Mouse (Mus musculus): ENCODE measurements around the gene Bach2. TPM values are rescaled to one million over a fixed set of nuclear protein-coding genes. Genes with fewer than 3 reads are reported as not detected.
A peak's percentile ranks its signal among the peaks of the same experiment; 100 is the strongest.

The Bach2 gene
- total RNA-seq, 2 experiments from 2014 or later: 0.99 to 3.6 TPM

DNA sequence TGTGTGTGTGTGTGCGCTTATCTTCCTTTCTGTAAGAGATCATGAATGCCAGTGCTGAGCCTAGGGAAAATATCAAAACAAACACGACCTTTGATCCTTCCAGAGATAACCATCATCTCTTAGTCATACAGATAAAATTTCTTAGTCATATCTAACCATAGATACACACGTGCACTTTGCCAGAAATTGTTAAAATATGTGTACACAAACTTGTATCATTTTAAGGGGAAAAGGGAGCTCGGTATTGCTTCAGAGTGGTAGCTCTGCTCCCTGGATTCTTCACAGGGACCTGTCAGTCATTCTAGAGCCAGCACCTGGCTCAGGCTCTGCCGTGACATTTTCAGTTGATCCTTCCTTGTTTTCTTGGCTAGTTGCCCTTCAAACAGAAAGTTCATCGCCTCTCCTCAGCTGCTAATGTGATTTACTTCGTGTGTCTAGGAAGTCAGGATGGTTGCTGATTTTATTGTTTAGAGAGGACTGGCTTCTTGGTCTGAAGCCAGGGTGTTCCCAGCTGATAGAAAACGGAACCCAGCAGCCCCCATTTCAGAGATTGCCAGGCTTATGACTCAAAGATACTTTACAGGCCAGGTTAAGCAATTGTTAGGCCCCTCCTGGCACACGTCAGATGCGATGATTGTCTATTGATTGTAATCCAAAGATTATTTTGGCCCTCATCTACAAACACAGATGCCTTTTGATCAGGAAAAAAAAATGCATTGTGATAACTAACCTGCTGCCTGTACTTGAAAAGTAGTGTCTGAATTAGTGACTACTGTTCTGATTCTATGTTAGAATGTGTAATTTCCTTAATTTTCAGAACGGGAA is 49.6 kb downstream of the Bach2 start:
- peak; percentile 44 for ATAC-seq (ENCODE audit: poor library complexity, severe bottlenecking)

DNA sequence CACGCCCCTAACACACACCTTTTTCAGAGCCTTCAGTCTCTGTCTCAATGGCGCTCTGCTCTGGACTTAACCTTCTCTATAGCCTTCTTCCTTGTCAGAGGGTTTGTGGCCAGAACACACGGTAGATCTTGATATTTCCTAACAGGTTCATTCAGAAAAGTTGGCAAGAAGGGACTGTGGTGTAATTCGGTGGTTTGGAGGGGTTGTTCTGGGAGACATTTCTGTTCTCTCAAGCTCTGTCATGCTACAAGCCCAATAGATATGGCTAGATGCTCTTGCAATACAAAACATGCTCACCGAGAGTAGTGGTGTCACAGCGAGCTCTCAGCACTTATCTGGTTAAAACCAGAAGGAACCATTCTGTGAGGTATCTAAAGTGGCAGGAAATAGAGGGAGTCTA is 51.2 kb downstream of the Bach2 start:
- ATAC-seq (ENCODE audit: poor library complexity, severe bottlenecking): peak; percentile 56

DNA sequence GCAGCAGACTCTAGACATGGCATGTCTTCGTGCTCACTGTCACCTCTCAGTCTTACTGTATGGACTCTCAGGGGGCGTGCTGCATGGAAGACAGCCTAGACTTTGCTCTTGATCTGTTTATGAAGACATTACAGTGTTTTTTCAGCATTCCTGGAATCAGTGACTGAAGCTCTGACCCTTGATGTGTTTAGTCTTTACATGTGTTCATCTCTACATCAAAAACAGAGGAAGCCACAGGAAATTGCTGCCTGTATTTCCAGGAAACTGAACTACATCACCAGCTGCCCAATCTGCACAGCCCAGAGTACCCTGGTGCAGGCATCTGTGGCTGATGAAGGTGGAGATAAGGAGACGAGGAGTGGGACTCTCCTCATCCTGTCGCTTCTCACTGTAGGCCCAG is 52.8 kb downstream of the Bach2 start:
- 0 out of 2 replicates have a peak, but pooled peaks have one; percentile 20 for ATAC-seq (ENCODE audit: poor library complexity, severe bottlenecking)

DNA sequence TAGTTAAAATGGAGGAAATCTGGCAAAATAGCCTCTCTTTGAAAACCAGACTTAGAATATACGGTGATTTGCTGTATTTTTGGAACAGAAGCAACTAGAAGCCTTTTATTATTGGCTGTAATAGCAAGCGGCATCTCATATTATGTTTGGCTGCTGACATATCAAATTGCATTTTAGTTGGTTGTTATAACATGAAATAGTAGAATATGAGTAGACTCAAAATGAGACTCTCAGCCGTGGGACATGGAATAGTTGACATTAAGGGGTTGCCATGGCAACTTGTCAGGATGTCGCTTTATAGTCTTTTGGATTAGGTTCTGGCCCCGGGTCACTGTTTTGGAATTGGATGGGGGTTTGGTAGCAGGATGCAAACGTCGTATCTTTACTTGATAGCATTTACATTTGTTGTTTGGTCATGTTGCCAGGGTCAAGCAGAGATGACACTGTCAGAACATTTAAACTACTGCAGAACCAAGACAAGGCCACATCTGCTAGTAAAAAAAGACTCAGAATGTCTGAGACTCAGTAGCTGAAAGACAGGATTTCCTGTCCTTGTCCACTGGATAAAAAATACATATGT is 55.2 kb downstream of the Bach2 start:
- ATAC-seq (ENCODE audit: poor library complexity, severe bottlenecking): no peak

DNA sequence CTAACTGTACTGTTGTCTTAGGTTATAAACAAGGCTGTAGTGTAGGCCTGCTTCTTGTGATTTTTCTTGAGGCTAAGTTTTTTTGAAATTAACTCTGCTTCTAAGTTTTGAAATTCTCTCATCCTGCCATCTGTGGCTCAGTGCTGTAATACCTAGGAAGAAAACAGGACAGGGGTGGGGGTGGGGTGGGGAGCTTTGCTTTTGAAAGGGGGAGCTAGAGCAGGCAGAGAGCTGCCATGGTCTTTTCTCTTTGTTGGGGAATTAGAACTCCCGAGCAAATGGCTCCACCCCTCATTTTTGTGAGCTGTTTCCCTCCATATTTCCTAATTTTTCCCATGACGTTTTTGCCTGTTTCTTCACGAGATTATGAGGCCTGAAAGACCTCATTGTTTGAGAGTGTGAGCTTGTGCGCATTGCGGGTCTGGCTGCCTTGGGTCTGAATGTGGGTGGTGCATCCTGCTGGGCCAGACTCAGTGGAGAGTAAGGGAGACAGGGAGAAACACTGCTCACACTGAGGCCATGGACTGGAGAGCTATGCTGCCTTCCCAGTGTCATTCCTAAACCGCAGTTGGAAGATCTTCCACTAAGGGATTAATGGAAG is 58.6 kb downstream of the Bach2 start:
- ATAC-seq (ENCODE audit: poor library complexity, severe bottlenecking): no peak

DNA sequence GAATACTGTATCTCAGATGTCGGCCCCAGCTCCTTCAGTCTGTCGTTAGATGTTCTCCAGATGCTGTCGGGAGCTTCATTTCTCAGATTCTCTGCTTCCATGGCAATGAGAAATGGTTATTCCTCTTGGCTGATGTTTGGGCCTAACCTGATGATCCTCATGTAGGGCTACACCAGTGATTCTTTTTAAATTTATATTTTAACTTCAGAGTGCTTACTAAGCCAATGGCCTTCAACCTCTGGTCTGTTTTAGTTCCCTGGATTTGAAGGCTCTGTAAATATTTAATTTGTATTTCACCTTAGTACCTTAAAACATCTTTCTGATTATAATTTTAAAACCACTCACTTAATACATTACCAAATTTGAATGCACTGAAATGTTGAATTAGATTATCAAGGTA is 60.6 kb downstream of the Bach2 start:
- no peak for ATAC-seq (ENCODE audit: poor library complexity, severe bottlenecking)

DNA sequence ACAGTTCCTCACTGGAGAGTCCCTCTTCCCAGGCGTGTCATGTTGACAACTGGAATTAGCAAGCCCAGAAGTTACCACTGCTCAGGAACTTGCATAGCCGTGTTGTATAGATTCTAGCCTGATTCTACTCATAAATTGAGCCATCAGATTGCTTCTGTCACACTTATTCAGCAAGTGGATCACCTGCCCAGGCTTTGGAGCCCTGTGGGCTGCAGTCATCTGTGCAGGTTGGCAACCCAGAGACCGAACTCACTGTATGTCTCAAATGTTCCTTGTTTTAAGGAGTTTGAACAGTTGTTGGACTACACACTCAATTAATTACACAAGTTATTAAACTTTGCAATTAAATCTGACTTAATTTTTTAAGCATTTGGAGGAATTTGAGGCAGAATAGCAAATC is 61.4 kb downstream of the Bach2 start:
- no peak for ATAC-seq (ENCODE audit: poor library complexity, severe bottlenecking)

DNA sequence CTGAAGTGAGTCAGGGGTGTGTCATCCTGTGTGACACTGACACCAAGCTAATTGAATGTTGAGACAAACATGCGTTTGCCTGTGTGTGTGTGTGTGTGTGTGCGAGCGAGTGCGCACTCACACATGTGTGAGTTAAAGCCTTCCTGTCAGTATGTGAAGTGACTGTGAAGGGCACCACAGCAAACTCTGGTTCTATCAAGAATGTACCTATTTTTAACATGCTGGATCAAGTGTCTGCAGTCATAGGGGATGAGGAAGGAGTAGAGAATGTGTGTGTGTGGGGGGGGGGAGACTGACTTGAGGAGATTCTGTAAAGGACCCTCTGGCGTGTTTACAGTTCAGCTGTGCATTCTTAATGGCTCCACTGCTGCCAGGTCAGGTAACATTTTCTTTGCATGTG is 64.1 kb downstream of the Bach2 start:
- no peak for ATAC-seq (ENCODE audit: poor library complexity, severe bottlenecking)

DNA sequence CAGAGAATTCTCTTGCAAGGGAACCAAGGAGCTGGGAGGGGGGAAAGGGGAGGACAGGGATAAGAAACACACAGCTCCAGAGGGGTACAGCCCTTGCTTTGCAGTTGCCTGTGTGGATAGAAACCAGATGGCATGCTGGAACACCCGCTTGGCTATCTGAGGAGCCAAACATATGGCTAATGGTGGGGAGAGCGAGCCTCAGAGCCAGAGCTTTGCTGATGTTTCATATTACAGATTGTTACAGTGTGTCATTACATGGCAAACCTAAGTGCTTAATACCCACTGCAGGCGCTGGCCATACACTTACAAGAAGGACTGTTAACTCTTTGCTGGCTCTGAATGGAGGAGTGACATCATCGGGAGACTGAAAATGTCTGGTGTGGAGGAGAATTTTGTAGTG is 64.5 kb downstream of the Bach2 start:
- no peak for ATAC-seq (ENCODE audit: poor library complexity, severe bottlenecking)

DNA sequence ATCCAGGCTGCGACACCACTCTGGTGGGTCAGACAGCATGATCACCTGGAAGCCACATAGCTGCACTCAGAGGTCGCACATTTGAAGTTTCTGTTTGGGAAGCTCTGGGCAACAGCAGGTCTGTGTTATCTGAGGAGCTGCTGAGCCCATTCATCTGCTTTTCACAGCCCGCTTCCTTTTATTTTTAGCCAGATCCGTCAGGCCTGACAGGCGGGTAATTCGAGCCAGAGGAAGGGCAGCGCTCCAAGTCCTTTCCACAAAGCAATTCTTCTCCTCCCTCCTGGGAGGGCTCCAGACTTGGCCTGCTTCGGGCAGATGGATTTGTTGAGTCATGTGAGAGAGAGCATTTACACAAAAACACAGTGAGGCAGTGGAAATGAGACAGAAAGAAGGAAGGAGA is 65.1 kb downstream of the Bach2 start:
- peak; percentile 49 for ATAC-seq (ENCODE audit: poor library complexity, severe bottlenecking)

DNA sequence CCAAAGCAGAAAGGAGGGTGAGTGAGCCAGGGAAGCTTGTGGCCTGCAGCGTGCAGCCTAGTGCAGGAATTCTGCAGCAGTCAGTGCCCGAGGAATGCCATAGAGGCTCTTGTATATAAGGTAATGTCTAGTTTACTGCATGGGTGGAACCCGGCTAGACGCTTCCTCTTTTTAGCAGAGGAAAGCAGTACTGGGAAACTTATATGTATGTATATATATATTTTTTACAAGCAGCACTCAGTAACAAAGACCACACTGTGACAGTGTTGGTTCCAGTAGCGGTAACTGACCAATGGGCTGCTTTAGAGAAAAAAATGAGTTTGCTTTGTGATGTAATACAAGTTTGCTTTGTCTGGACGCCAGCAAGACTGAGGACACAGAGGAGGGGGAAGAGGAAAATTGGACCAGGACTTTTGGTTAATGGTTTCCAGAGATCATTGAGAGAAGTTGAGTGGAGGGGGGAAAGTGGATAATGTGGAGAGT is 65.7 kb downstream of the Bach2 start:
- peak; percentile 63 for ATAC-seq (ENCODE audit: poor library complexity, severe bottlenecking)

DNA sequence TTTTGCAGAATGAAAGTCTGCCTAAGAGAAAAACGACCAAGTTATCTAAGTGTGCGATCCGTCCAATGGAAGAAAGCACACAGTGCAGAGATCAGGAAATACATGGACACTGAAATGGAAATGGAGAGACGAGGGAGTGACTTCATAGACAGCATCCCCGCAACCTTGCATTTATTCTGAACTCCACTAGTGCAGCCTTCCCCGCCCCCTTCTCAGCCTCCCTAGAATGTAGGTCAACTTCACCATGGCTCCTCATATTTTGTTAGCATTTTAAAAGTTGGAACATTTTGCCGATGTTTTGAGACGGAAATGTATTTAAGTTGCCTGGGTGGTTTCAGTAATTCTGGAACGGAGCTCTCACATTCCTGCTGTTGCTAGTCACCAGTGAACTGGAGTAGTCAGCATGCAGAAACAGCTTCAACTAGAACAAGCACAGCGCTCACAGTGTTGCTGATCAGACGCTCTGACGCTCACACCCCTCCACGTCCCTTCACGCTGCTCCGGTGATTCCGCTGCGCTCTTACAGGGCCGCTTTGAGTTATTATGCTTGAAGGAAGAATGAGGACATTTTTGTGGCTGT is 66.5 kb downstream of the Bach2 start:
- ATAC-seq (ENCODE audit: poor library complexity, severe bottlenecking): no peak

DNA sequence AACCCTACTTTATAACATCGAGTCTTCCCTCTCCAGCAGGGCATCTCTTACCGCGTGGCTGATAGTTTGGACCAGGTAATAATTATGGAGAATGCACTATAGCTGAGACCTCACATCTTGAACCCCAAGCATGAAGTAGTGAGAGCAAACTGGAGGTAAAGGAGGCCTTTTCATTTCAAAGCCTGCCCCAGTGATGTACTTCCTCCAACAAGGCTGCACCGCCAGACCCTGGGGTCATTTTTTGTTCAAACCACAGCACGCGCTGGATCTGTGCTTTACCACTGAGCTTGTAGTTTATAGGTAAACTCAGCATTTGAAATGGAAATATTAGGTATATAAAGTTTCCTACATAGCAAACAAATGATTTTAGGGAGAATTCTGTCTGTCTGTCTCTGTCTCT is 67.1 kb downstream of the Bach2 start:
- no peak for ATAC-seq (ENCODE audit: poor library complexity, severe bottlenecking)

DNA sequence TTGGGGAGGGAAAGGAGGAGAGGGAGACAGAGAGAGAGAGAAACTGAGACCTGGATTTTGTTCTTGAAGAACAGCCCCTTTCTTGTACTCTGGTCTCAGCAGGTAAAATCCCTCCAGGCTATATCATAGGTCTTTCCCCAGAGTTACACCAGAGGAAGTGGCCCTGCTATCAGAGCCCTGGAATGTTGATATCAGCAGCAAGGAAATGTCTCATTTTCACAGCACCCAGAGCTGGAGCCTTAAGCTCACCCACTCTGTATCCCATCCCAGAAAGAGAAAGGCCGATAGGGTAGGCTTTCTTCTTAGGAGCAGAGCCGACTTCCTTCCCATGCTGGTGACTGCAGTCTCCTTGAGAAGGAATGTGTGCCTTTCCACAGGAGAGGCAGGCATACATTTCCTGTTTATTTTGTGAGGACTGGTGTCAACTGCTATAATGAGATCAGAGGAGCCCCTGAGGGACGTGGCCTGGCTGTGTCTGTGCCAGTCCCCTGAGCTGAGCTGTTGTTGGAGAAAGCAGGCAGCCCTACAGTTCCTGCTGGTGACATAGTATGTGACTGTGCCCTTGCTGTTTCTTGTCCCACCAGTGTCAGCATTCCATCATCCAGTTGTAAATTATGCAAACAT is 67.7 kb downstream of the Bach2 start:
- ATAC-seq (ENCODE audit: poor library complexity, severe bottlenecking): no peak

DNA sequence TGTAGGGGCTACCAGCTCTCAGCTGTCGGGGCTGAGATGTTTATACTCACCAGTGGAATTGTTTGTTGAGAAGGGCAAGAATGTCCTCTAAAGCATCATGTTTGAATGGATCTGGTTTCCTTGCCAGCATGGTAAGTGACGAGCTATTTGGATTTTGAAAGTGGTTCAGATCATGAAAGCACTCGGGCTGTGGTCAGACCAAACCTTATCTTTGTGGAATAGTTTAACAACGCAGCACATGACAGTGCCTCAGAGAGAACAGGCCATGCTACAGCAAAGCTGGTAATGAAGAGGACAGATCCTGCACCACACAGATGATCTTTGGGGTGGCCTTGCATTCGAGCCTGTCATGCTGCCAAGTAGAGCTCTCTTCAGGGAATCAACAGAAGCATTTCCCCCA is 68.6 kb downstream of the Bach2 start:
- no peak for ATAC-seq (ENCODE audit: poor library complexity, severe bottlenecking)

DNA sequence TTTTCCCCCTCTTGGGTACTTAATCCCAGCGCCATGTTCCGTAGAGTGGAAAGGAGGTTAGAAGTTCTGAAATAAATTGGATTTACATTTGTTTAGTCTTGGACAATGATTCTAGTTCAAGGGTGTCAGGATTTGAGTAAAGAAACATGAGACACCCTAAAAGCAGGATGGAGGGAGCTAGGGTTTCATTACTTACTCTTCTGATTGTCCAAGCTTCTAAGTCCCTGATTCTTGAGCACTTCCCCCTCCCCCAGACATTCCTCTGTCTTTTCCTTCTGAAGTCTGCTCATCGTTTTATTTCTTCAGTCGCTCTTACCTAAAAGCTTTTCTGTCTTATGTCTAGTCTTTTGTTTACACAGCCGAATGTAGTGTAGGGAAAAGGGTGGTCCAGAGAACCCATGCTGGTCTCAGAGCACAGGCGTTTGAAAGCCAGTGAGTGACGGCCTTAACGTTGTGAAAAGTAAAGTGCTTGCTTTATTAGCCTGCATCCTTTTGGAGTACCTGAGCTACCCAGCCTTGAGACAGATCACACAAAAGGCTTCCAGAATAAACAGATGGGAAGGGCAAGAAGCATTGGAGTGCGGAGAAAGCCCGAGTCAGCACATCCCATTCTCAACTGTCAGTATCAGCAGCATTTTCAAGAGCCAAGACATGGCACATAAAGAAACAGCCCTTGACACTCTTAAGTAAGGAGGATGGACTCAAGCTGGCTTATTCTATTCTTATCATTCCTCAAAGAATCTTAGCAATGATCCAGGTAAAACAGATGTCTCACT is 73.8 kb downstream of the Bach2 start:
- ATAC-seq (ENCODE audit: poor library complexity, severe bottlenecking): no peak

DNA sequence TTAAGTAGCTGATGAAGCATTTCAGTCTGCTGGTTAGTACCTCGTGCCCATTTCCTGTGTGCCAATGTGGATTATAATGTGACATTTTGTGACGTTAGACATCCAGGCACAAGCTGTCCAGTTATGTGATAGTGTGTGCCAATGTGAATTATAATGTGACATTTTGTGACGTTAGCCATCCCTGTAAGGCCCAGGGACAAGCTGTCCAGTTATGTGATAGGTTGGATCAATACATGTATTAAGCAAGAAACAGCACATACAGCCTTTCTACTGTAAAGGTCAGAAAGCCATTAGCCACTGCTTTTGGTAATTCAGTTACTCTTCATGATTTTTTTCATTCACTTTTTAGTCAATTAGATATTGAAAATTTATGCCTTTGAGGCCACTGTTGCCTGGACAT is 76.3 kb downstream of the Bach2 start:
- ATAC-seq (ENCODE audit: poor library complexity, severe bottlenecking): no peak

DNA sequence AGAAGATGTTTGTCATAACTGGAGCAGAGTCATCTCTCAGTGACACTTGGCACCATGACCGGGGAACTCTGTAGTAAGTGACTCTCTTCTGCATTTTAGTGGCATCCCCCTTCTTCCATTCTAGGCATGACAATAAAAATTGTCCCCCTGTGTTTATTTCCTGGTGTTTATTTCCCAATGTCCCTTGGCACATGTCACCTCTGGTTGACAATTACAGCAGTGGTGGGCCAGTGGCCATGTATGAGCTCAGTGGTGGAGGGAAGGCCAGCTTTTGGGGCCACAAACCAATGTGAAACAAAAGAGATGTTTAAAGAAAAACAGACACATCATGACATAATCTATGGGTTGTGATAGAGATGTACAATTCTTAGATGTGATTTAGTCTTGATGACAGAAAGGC is 80.0 kb downstream of the Bach2 start:
- ATAC-seq (ENCODE audit: poor library complexity, severe bottlenecking): no peak

DNA sequence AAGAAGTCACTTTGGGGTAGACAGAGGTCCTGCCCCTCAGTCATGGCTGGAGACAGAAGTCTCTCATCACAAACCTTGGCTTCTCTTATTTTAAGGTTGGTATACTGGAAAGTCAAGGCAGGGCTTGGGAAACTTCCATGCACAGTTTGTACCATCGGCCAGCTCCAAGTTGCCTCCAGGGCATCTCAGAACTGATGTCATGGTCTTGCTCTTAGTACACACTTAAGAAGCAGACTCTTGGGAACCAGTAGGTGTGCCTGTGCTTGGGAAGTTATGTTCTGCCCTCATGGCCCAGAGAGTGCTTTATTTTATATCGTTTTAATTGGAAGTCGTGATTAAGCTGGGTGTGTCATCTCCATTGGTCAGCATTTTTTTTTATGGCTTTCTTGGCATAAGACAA is 80.7 kb downstream of the Bach2 start:
- ATAC-seq (ENCODE audit: poor library complexity, severe bottlenecking): no peak

DNA sequence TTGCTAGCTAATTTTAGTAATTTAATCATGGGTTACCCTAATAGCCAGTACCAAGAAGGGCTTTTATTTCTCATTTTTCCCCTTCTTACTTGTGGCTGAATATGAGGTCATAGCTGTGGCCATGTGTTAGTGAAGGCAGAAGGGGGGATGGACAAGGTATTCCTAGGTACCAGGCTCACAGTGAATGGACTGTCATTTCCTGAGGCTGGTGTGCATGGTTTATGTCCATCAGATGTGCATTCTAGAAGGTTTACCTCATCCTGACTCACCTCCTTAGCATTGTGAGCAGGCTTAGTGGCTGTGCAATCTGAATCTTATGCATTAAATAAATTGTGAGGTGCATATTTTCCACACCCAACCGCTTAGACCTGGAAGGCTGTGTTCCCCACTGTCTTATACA is 81.4 kb downstream of the Bach2 start:
- no peak for ATAC-seq (ENCODE audit: poor library complexity, severe bottlenecking)

DNA sequence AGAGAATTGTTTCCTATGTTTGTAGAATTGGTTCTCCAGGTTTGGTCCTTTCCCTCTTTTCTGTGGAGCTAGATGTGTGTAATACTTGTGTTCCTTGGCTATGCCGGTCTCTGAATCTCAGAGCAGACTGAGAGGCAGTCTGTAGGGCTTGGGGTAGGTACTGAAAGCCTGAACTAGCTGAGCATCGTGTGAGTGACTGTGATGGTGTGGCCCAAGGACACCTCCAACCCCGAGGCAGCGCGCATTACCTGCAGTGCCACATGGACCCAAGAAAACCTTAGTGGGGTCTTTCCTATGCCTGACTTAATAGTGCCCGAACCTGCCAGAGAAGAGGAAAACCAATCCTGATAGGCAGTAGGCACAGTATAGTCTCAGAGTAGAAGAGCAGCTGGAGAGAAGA is 85.5 kb downstream of the Bach2 start:
- no peak for ATAC-seq (ENCODE audit: poor library complexity, severe bottlenecking)

Measured in megakaryocyte, adult 5-6 weeks (primary cell).